Mouse (Mus musculus): Measurements from ENCODE around the gene Gan. TPM values are rescaled to one million over a fixed set of nuclear protein-coding genes. Genes with fewer than 3 reads are reported as not detected.

The Gan gene
- polyA plus RNA-seq, 2 experiments from 2014 or later, result 2.0 to 2.1 TPM

DNA sequence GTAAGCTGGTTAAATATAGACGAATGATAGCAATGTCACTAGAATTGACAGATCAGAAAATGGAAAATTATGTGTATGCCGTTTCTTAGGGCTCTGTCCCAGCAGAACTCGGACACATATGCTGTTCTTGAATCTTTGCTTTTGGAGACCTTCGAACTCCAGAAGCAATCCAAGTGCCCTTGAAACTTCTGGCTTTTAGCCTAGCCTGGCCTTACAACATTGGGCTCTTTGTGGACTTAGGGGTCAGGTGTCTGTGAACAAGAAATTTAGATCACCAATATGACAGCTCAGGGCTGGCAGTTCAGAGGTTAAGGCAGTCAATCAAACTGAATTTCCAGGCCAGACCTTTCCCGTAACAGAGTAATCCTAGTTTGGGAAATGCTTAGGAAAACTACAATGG lies 1.1 kb downstream of the Gan start:
- no peak for ATAC-seq

DNA sequence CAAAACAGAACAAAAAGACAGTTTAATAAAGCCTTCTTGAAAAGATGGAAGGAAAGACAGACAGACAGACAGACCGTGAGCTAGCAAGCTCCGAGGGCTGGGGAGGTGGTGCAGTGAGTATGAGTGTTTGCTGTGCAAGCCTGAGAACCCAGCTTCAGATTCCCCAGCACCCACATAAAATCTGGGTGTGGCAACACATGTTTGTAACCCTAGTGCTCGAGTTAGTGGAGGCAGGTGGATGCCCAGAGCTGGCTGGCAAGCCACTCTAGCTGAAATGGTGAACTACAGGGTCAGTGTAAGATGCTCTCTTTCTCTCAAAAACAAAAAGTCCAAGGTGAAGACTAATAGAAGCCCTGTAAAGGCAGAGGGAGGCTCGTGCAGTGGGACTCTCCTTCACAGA lies 7.0 kb downstream of the Gan start:
- ATAC-seq, result no peak

GRCm38 (mm10) chr8:117165542-117165941 lies 7.6 kb downstream of the Gan start:
- ATAC-seq, result no peak

DNA sequence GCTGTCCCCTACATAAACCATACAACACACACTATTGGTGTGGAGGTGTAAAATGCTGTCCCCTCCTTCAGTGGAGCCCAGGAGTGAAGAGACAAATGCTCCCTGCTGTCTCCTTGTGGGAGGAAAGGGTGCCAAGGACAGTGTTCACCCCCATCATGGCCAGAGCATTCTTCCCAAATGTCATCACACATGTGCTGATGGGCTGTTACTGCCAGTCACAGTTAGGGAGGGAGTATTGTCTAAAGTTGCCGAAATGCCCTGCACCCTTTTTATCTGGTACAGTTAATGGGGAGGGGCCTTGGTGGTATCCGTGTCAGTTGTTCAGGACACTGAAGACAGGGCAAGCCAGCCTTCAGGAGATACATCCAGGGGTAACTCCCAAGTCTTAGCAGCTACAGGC lies 8.6 kb downstream of the Gan start:
- no peak for ATAC-seq

- ATAC-seq, result no peak
Measured at GRCm38 (mm10) chr8:117167243-117167883, 9.4 kb downstream of the Gan start.

GRCm38 (mm10) chr8:117168378-117168777 lies 10.4 kb downstream of the Gan start:
- ATAC-seq, result no peak

DNA sequence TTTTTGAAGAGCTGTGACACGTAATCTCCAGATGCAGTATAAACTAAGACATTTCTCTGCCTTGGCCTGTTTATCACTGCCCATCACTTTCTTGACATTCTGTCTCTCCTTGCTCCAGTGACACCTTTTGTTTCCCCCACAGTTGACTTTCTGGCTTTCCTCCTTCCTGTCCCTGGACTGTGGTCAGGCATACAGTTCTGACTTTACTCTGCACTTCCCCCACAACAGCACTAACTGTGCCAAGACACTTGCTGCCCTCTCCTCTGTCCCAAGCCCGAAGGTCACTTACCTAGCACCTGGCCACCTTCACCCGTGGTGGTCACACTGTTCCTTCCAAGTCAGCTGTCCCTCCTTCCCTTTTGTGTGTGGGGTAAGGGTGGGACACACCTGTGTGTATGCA lies 13.9 kb downstream of the Gan start:
- ATAC-seq, result no peak

- no peak for ATAC-seq
Measured at GRCm38 (mm10) chr8:117172904-117173303, 15.0 kb downstream of the Gan start.

DNA sequence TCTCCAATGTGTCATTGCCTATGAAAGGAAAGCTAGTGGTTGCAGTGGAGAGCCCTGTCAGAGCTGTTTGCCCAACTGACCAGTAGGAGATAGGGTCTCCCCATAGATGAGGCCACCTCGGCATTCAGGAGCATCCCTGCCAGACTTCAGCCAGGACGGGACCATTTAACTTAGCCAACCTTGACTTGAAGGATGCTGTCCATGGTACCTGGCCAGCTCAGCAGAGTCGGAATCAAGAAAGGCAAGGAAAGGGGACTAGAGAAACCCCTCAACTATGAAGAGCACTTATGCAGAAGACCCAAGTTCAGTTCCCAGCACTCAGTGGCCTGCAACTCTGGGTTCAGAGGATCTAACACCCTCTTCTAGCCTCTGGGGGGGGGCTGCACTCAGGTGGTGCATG lies 15.8 kb downstream of the Gan start:
- ATAC-seq, result no peak

GRCm38 (mm10) chr8:117174536-117174935 lies 16.6 kb downstream of the Gan start:
- no peak for ATAC-seq

DNA sequence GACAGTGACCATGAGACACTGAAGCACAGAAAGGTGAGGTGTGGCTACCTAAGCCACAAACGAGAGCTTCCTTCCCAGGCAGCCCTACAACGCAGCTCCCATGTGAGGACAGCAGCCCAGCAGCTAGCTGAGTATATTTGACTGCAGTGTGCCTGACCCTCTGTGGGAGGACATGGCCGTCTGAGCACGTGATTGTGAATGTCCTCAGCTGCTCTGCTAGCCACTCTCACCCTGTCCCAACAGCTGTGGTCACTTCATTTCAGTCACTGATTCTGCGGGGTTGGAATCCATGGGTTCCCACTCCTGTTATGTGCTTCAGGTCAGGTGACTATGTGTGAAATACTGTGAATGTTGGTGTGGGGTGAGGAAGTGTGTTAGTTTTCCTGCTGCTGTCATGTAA lies 18.4 kb downstream of the Gan start:
- no peak for ATAC-seq

DNA sequence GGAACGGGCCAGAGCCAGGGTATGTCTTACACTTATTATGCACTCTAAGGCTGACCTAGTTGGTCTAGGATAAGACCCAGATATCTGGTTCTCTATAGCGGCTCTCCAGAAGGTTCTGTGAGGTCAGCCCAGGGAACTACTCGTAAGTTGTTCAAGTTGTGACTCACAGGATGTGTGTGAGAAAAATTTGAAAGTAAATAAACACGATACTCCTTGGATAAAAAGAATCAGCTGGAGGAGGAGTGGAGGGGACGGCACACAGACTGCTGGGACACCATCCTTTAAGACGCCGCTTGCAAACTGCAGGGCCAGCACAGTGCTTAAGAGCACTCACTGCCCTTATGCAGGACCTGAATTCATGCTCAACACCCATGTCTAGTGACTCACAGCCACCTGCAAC lies 19.3 kb downstream of the Gan start:
- no peak for ATAC-seq

- no peak for ATAC-seq
Measured at GRCm38 (mm10) chr8:117178039-117178438, 20.1 kb downstream of the Gan start.

- no peak for ATAC-seq
Measured at GRCm38 (mm10) chr8:117178676-117179075, 20.7 kb downstream of the Gan start.

DNA sequence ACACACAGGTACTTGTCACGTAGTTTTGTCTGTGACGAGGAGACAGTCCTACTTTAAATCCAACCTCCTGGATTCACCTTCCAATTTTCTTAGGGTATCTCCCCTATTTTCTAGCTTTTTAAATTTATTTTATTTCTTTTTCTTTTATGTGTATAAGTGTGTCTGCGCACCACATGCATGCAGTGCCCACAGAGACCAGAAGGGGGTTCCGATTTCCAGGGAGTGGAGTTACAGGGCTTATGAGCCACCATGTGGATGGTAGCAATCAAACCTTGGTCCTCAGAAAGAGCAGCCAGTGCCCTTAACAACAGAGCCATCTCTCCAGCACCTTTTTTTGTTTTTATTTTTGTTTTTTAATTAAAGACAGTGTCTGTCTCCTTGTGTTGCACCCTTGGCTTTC lies 24.8 kb downstream of the Gan start:
- ATAC-seq, result no peak

GRCm38 (mm10) chr8:117183664-117184377 lies 25.9 kb downstream of the Gan start:
- ATAC-seq, result no peak

DNA sequence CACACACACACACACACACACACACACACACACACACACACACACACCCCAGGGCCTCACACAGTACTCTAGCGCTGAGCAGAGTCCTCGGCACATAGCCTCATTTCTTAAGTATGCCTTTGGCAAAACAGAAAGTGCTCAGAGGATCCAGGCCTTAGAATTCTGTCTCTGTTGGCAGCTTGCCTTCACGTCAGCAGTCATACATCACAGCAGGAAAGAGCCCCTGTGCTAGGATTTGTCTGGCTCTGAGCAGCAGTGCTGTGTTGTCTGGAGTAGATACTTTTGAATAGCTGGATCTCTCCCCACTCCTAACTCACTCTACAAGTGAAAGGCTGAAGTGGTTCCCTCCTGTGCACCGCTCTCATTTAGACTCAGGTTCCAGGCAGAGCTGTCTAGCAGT lies 36.4 kb downstream of the Gan start:
- no peak for ATAC-seq

DNA sequence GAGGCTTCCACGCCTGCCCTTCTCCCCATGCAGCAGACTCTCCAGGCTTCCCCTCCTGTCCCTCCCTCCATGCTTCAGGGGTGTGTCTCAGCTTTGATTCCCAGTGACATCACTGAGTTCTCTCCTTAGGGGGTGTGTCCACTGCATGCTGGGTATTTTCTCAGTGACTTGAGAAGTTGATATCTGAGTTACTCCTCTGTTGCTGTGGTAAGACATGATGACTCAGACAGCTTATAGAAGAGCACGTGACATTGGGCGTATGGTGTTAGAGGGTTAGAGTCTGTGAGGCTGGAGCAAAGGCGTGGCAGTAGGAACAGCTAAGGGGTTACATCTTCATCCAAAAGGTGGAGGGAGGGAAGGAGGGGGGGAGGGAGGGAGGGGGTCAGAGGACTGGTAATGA lies 38.7 kb downstream of the Gan start:
- ATAC-seq, result no peak

DNA sequence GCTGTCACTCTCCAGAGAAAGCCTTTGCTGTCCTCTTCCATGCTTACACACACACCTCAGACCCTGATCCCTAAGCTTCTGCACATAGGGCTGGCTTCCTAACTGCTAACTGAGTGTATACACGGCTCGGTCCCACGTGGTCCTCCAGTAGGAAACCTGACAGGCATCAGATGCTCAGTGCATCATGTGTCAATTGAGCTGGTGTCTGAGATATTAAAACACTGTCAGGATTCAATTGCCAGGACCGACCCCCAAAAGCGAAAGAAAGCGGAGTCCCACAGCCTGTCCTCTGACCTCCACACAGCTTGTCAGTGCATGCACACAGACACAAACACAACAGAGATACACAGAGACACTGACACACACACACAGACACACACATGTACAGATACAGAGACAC lies 39.6 kb downstream of the Gan start:
- ATAC-seq, result no peak

DNA sequence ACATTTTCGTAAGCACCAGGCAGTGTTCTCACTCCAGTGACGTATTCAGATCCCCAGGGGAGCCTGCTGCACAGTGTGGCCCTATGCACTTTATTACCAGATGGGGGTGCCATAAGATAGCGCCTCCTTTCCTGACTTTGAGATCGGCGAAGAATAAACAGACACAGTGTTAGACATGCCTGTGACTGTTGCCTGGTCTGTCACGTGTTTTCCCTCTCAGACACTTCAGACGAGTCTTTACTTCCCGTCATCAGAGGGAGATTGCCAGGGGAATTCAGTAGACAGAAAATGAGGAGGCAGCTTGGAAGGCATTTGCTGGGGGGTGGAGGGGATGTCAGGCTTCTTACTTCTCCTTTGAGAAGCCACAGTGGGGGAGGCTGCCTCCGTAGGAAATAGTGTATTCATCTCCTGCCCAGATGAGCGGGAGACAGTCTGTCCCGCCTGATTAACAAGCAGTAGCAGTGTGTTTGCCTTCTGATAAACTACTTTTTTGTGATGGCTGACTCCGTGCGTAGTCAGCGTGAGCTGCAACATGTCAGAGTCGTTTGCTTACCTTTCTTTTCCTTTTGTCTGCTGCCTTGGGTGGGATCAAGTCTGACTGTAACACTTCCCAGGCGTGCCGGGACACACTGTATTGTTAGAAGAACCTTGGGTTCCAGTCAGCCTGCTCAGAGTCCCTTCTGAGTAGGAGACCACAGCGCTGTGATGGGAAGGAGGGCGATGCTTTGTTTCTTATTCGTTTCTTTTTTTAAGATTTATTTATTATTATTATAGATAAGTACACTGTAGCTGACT lies 40.4 kb downstream of the Gan start:
- peak; percentile 93 for ATAC-seq

DNA sequence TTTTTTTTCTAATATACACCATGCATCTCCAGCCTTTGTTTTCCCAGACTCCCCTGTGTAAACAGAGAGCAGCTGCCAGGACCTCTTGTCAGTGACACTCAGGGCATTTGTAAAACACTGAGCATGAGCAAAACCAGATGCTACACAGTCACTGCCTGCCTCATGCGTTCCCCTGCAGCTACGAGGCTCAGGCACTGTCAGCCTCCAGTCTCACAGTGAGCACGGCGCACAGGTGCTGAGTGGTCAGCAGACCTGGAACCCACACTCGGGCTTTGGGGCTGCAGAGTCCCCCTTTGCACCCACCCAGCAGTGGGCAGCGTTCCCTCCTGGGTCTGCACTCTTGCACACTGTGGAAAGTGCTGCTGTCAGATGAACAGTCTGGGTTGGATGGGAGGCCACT lies 41.7 kb downstream of the Gan start:
- ATAC-seq, result no peak

- no peak for ATAC-seq
Measured at GRCm38 (mm10) chr8:117200346-117200745, 42.4 kb downstream of the Gan start.

- no peak for ATAC-seq
Measured at GRCm38 (mm10) chr8:117200803-117201202, 42.9 kb downstream of the Gan start.
